Mouse (Mus musculus): ENCODE results near the gene Obscn. TPM values are rescaled to one million over a fixed set of nuclear protein-coding genes. Genes with fewer than 3 reads are reported as not detected.

Obscn gene
- polyA plus RNA-seq, 1 experiment from 2014 or later, result 0.31 TPM

GRCm38 (mm10) chr11:59154220-59154619 lies 18.0 kb upstream of the Obscn start:
- H3K4me3 ChIP-seq (ENCODE audit: low read depth, low read length), result no peak overlapping the region
- TF ChIP-seq EP300 (IDR thresholded peaks at IDR 0.05; ENCODE audit: low read depth) (no peak), CTCF (IDR thresholded peaks at IDR 0.05; ENCODE audit: low read depth) (no peak)
- H3K4me1 ChIP-seq (ENCODE audit: insufficient read depth), result no peaks in the 10 kb centered on the region
- H3K9me3 ChIP-seq (ENCODE audit: low read length), result no peaks in the 10 kb centered on the region
- no peak for DNase-seq
- H3K27me3 ChIP-seq (ENCODE audit: insufficient read depth, low read length), result no peaks in the 10 kb centered on the region
- no peak overlapping the region for H3K4me2 ChIP-seq (ENCODE audit: low read depth, low read length)
- no peak for ATAC-seq
- peaks cover 31% of the 10 kb centered on the region for H3K36me3 ChIP-seq (replicated peaks; ENCODE audit: insufficient read depth, low read length)
- 75% methylated on average over 7 of the region's 7 CpGs for WGBS (ENCODE audit: insufficient replicate concordance)
- no peak overlapping the region for H3K27ac ChIP-seq (ENCODE audit: low read depth)
- H3K9ac ChIP-seq (replicated peaks), result no peak overlapping the region

GRCm38 (mm10) chr11:59151729-59152128 lies 15.5 kb upstream of the Obscn start:
- ATAC-seq, result no peak
- Histone ChIP-seq H3K36me3 (replicated peaks; ENCODE audit: insufficient read depth, low read length) (peaks cover 7% of the 10 kb centered on the region; the same call in 1 of the 2 replicates), H3K9ac (replicated peaks) (no peak overlapping the region), H3K27ac (ENCODE audit: low read depth) (no peak overlapping the region), H3K27me3 (ENCODE audit: insufficient read depth, low read length) (no peaks in the 10 kb centered on the region), H3K4me3 (ENCODE audit: low read depth, low read length) (no peak overlapping the region), H3K9me3 (ENCODE audit: low read length) (no peaks in the 10 kb centered on the region), H3K4me1 (ENCODE audit: insufficient read depth) (no peaks in the 10 kb centered on the region), H3K4me2 (ENCODE audit: low read depth, low read length) (no peak overlapping the region)
- WGBS (ENCODE audit: insufficient replicate concordance), result 42% methylated on average over 3 of the region's 3 CpGs
- TF ChIP-seq EP300 (IDR thresholded peaks at IDR 0.05; ENCODE audit: low read depth), result no peak
- TF ChIP-seq CTCF (IDR thresholded peaks at IDR 0.05; ENCODE audit: low read depth), result peak; percentile 58
- DNase-seq, result no peak

GRCm38 (mm10) chr11:59149302-59149701 lies 13.1 kb upstream of the Obscn start:
- H3K9me3 ChIP-seq (ENCODE audit: low read length), result no peaks in the 10 kb centered on the region
- no peak for ATAC-seq
- no peak for DNase-seq
- H3K4me3 ChIP-seq (ENCODE audit: low read depth, low read length), result no peak overlapping the region
- H3K4me2 ChIP-seq (ENCODE audit: low read depth, low read length), result no peak overlapping the region
- WGBS (ENCODE audit: insufficient replicate concordance), result 66% methylated on average over 3 of the region's 3 CpGs
- TF ChIP-seq EP300 (IDR thresholded peaks at IDR 0.05; ENCODE audit: low read depth) (no peak), CTCF (IDR thresholded peaks at IDR 0.05; ENCODE audit: low read depth) (no peak)
- H3K36me3 ChIP-seq (replicated peaks; ENCODE audit: insufficient read depth, low read length), result no peaks in the 10 kb centered on the region
- no peak overlapping the region for H3K27ac ChIP-seq (ENCODE audit: low read depth)
- no peaks in the 10 kb centered on the region for H3K4me1 ChIP-seq (ENCODE audit: insufficient read depth)
- H3K9ac ChIP-seq (replicated peaks), result no peak overlapping the region
- H3K27me3 ChIP-seq (ENCODE audit: insufficient read depth, low read length), result no peaks in the 10 kb centered on the region

- Histone ChIP-seq H3K36me3 (replicated peaks; ENCODE audit: insufficient read depth, low read length) (no peaks in the 10 kb centered on the region), H3K9me3 (ENCODE audit: low read length) (no peaks in the 10 kb centered on the region), H3K9ac (replicated peaks) (no peak overlapping the region), H3K4me3 (ENCODE audit: low read depth, low read length) (no peak overlapping the region), H3K4me2 (ENCODE audit: low read depth, low read length) (no peak overlapping the region), H3K27me3 (ENCODE audit: insufficient read depth, low read length) (no peaks in the 10 kb centered on the region), H3K27ac (ENCODE audit: low read depth) (no peak overlapping the region), H3K4me1 (ENCODE audit: insufficient read depth) (peaks cover 3% of the 10 kb centered on the region; the same call in 1 of the 2 replicates)
- 72% methylated on average over 5 of the region's 5 CpGs for WGBS (ENCODE audit: insufficient replicate concordance)
- no peak for TF ChIP-seq EP300 (IDR thresholded peaks at IDR 0.05; ENCODE audit: low read depth)
- no peak for TF ChIP-seq CTCF (IDR thresholded peaks at IDR 0.05; ENCODE audit: low read depth)
- no peak for ATAC-seq
- DNase-seq, result no peak
Observed at GRCm38 (mm10) chr11:59142962-59143361, 6.8 kb upstream of the Obscn start.

GRCm38 (mm10) chr11:59141772-59142370 lies 5.7 kb upstream of the Obscn start:
- Histone ChIP-seq H3K4me3 (ENCODE audit: low read depth, low read length) (no peak overlapping the region), H3K36me3 (replicated peaks; ENCODE audit: insufficient read depth, low read length) (no peaks in the 10 kb centered on the region), H3K27me3 (ENCODE audit: insufficient read depth, low read length) (peaks cover 8% of the 10 kb centered on the region), H3K4me1 (ENCODE audit: insufficient read depth) (peaks cover 3% of the 10 kb centered on the region; the same call in 1 of the 2 replicates), H3K27ac (ENCODE audit: low read depth) (no peak overlapping the region), H3K9me3 (ENCODE audit: low read length) (no peaks in the 10 kb centered on the region), H3K9ac (replicated peaks) (no peak overlapping the region), H3K4me2 (ENCODE audit: low read depth, low read length) (peak overlapping the region; percentile 53)
- WGBS (ENCODE audit: insufficient replicate concordance), result 5% methylated on average over 14 of the region's 14 CpGs
- DNase-seq (peak; percentile 52), ATAC-seq (no peak)
- TF ChIP-seq CTCF (IDR thresholded peaks at IDR 0.05; ENCODE audit: low read depth), result no peak
- TF ChIP-seq EP300 (IDR thresholded peaks at IDR 0.05; ENCODE audit: low read depth), result no peak

- Histone ChIP-seq H3K4me3 (ENCODE audit: low read depth, low read length) (no peak overlapping the region), H3K9ac (replicated peaks) (no peak overlapping the region), H3K36me3 (replicated peaks; ENCODE audit: insufficient read depth, low read length) (no peaks in the 10 kb centered on the region), H3K4me2 (ENCODE audit: low read depth, low read length) (no peak overlapping the region), H3K4me1 (ENCODE audit: insufficient read depth) (peaks cover 5% of the 10 kb centered on the region; the same call in 1 of the 2 replicates), H3K27ac (ENCODE audit: low read depth) (no peak overlapping the region), H3K27me3 (ENCODE audit: insufficient read depth, low read length) (peaks cover 38% of the 10 kb centered on the region), H3K9me3 (ENCODE audit: low read length) (no peaks in the 10 kb centered on the region)
- ATAC-seq (no peak), DNase-seq (no peak)
- TF ChIP-seq CTCF (IDR thresholded peaks at IDR 0.05; ENCODE audit: low read depth) (no peak), EP300 (IDR thresholded peaks at IDR 0.05; ENCODE audit: low read depth) (no peak)
- 60% methylated on average over 16 of the region's 19 CpGs for WGBS (ENCODE audit: insufficient replicate concordance)
Observed at GRCm38 (mm10) chr11:59138537-59139486, 2.6 kb upstream of the Obscn start.

All from liver, postnatal 0 days (tissue).